ENCODE assay signal across 9 mouse cellular contexts in the genomic region with DNA sequence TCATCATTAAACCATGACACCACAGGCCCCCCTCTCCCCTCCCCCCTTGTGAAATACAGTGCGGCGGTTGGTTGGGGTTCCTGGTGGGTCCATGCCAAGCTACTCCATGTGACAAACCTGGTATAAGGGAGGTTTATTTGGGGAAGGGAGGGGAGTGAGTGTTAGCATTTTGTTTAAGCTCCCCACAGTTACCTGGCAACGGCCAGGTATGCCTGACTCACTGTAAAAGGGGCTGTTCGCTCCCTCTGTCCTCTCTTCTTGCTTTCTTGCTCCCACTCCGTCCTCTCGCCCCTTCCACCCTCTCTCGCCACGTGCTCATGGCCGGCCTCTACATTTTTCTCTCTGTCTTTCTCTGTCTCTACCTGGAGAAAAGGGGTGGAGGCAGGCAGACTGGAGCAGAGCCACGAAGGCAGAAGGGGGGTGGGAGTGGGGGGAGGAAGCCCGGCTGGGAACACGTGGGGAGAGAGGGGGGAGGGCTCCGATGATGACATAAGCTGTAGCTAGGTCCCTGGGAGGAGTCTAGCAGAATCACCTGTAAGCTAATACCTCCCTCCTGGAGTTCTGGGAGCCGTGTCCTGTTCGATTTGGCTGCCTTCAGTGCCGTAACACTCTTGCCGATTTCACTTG.
DNase-seq lines count a peak whose midpoint lies in the region; ATAC-seq lines count a peak whose summit lies in the region.
"Had no signal": no experiment of that assay in that cellular context is flagged by ENCODE, and none has a peak within 500 bp of the region (broad histone marks: within the 10 kb centered on the region; RNA-seq: fewer than 3 reads in every experiment).

No protein-coding gene starts in this region.

- H3K27me3 ChIP-seq in heart, embryonic 12.5 days (replicated peaks) = peaks cover 14% of the 10 kb centered on the region
- no peaks in the 10 kb centered on the region for H3K27me3 ChIP-seq in forebrain, embryonic 14.5 days (replicated peaks; ENCODE audit: control insufficient read depth, insufficient read depth, low read length)
- H3K27me3 ChIP-seq in midbrain, embryonic 15.5 days (replicated peaks) = 0 out of 2 replicates have a peak, but pooled peaks cover 6% of the 10 kb centered on the region

- H3K4me3 ChIP-seq in heart, embryonic 12.5 days = peak overlapping the region; percentile 20
- no peak overlapping the region for H3K4me3 ChIP-seq in forebrain, embryonic 14.5 days (ENCODE audit: low read depth, low read length)
- H3K4me3 ChIP-seq in midbrain, embryonic 15.5 days = peak overlapping the region; percentile 9; the same call in 1 of the 2 replicates
- H3K4me3 ChIP-seq: myocyte had no signal

- H3K9ac ChIP-seq in heart, embryonic 12.5 days = no peak overlapping the region
- no peak overlapping the region for H3K9ac ChIP-seq in forebrain, embryonic 14.5 days (ENCODE audit: low read length)
- H3K9ac ChIP-seq in midbrain, embryonic 15.5 days = no peak overlapping the region

- H3K4me1 ChIP-seq in heart, embryonic 12.5 days (replicated peaks) = peaks cover 11% of the 10 kb centered on the region; the same call in 1 of the 2 replicates
- no peaks in the 10 kb centered on the region for H3K4me1 ChIP-seq in forebrain, embryonic 14.5 days (ENCODE audit: control insufficient read depth, insufficient read depth, low read length)
- peaks cover 7% of the 10 kb centered on the region; the same call in 1 of the 2 replicates for H3K4me1 ChIP-seq in midbrain, embryonic 15.5 days

- H3K36me3 ChIP-seq in heart, embryonic 12.5 days = no peaks in the 10 kb centered on the region
- no peaks in the 10 kb centered on the region for H3K36me3 ChIP-seq in forebrain, embryonic 14.5 days (ENCODE audit: control insufficient read depth, insufficient read depth, low read length)
- no peaks in the 10 kb centered on the region for H3K36me3 ChIP-seq in midbrain, embryonic 15.5 days (replicated peaks)

- WGBS in heart, embryonic 12.5 days = 13% methylated on average over 17 of the region's 17 CpGs
- WGBS in forebrain, embryonic 14.5 days = 14% methylated on average over 17 of the region's 17 CpGs
- WGBS in midbrain, embryonic 15.5 days = 19% methylated on average over 17 of the region's 17 CpGs

- 0 out of 2 replicates have a peak, but pooled peaks have one; percentile 17 for ATAC-seq in heart, embryonic 12.5 days (ENCODE audit: insufficient number of reproducible peaks, low FRiP score)
- ATAC-seq in forebrain, embryonic 14.5 days = no peak
- peak; percentile 37 for ATAC-seq in midbrain, embryonic 15.5 days (replicated peaks)
- ATAC-seq in activated CD4-positive, CD25-positive, alpha-beta regulatory T cell, adult 4 months = no peak

- no peaks in the 10 kb centered on the region for H3K9me3 ChIP-seq in heart, embryonic 12.5 days (replicated peaks)
- H3K9me3 ChIP-seq in forebrain, embryonic 14.5 days (replicated peaks; ENCODE audit: control insufficient read depth, low read length) = no peaks in the 10 kb centered on the region
- no peaks in the 10 kb centered on the region for H3K9me3 ChIP-seq in midbrain, embryonic 15.5 days

- intact Hi-C loops in heart, postnatal 14 days (cut with DNase I) = loop anchor here (10.0 kb wide), 1 partner anchor 337 kb away; no protein-coding TSS in a partner anchor

- DNase-seq in heart, postnatal 14 days = no peak
- peak; percentile 14 for DNase-seq in forebrain, embryonic 14.5 days (ENCODE audit: low spot score)
- peak; percentile 23 to 40 for DNase-seq in kidney, postnatal 36 days
- DNase-seq in spleen, adult 12 weeks (ENCODE audit: low spot score) = no peak
- DNase-seq in adrenal gland, postnatal 4 days (ENCODE audit: low spot score in 2 of 2) = no peak

- H3K4me2 ChIP-seq in heart, embryonic 12.5 days = peak overlapping the region; percentile 57
- H3K4me2 ChIP-seq in forebrain, embryonic 14.5 days (ENCODE audit: low read length) = peak overlapping the region; percentile 21
- H3K4me2 ChIP-seq in midbrain, embryonic 15.5 days = peak overlapping the region; percentile 32

- H3K27ac ChIP-seq in heart, embryonic 12.5 days (ENCODE audit: poor library complexity, severe bottlenecking) = no peak overlapping the region
- no peak overlapping the region for H3K27ac ChIP-seq in forebrain, embryonic 14.5 days (ENCODE audit: low read depth, low read length)
- no peak overlapping the region for H3K27ac ChIP-seq in midbrain, embryonic 15.5 days

Comparison
In these comparisons a context has a peak if more than half of its experiments do, and no peak if none do; other contexts are left out.
1. ATAC-seq: peak in heart, embryonic 12.5 days (single experiment) and midbrain, embryonic 15.5 days (single experiment); none in forebrain, embryonic 14.5 days (single experiment) and activated CD4-positive, CD25-positive, alpha-beta regulatory T cell, adult 4 months (single experiment).
2. DNase-seq: peak in forebrain, embryonic 14.5 days (single experiment) and kidney, postnatal 36 days (2 of 2); none in heart, postnatal 14 days (0 of 2), spleen, adult 12 weeks (single experiment) and adrenal gland, postnatal 4 days (0 of 2).
3. Peak in every context shown above with its lines, with median percentiles within 50 percentile points of each other: H3K4me2 ChIP-seq.